Mouse (Mus musculus) spleen, postnatal 0 days (tissue): ENCODE measurements around the gene Bst2. TPM values are rescaled to one million over a fixed set of nuclear protein-coding genes. Genes with fewer than 3 reads are reported as not detected.

Source experiments
- polyA plus RNA-seq: library from polyadenylated mRNA; unstranded; fragments of >200 nt; fragmentation: Nextera tagmentation; extraction: Ambion mirVana; gene quantifications from 2 replicates; pipeline ENCODE4 v1.2.1, GENCODE M21; 2015

The Bst2 gene
- polyA plus RNA-seq, result 74.9 and 101 TPM in 2 replicates

GRCm38 (mm10) chr8:71537028-71537867, at the start of gene Bst2:
Gene Bst2 (minus strand): TSS chr8:71537456.

GRCm38 (mm10) chr8:71568387-71568937, 31.2 kb upstream of the Bst2 start, which contains the start of gene Slc27a1:
Gene Slc27a1 (plus strand): TSS chr8:71568882.

GRCm38 (mm10) chr8:71566501-71566900, 29.2 kb upstream of the Bst2 start, which contains the start of gene Nxnl1:
Gene Nxnl1 (minus strand): TSS chr8:71566601.

GRCm38 (mm10) chr8:71558071-71558957, 21.1 kb upstream of the Bst2 start, which contains the start of gene Tmem221:
Gene Tmem221 (minus strand): TSS chr8:71558871.

GRCm38 (mm10) chr8:71542632-71543343, 5.5 kb upstream of the Bst2 start, which contains the start of gene Mvb12a:
Gene Mvb12a (plus strand): TSS chr8:71542922.

GRCm38 (mm10) chr8:71525226-71526050, 11.8 kb downstream of the Bst2 start, which contains the start of gene Ccdc194:
Gene Ccdc194 (minus strand): TSS chr8:71525711.

GRCm38 (mm10) chr8:71511644-71512043, 25.6 kb downstream of the Bst2 start, which contains the start of gene Plvap:
Gene Plvap (minus strand): TSS chr8:71511752.

GRCm38 (mm10) chr8:71487691-71488445, 49.4 kb downstream of the Bst2 start, which contains the start of gene Gtpbp3:
Gene Gtpbp3 (plus strand): TSS chr8:71488103.

GRCm38 (mm10) chr8:71485142-71486135, 51.8 kb downstream of the Bst2 start, which contains the start of gene Ano8:
Gene Ano8 (minus strand): TSS chr8:71485963.

Other genes starting within 250 kb of the Bst2 start
- gene Use1, start 170.6 kb downstream of the Bst2 start, polyA plus RNA-seq, result 74.6 and 89.0 TPM in 2 replicates
- 7.8 and 8.6 TPM in 2 replicates for gene Ocel1, start 166.2 kb downstream of the Bst2 start, polyA plus RNA-seq
- 9.6 and 13.2 TPM in 2 replicates for gene Nr2f6, start 155.5 kb downstream of the Bst2 start, polyA plus RNA-seq
- gene Ushbp1, start 141.7 kb downstream of the Bst2 start, polyA plus RNA-seq, result 7.3 and 10.4 TPM in 2 replicates
- 58.4 and 62.9 TPM in 2 replicates for gene Babam1, start 140.6 kb downstream of the Bst2 start, polyA plus RNA-seq
- gene Ankle1, start 131.4 kb downstream of the Bst2 start, polyA plus RNA-seq, result 44.9 and 47.2 TPM in 2 replicates
- 12.1 and 15.6 TPM in 2 replicates for gene Abhd8, start 73.8 kb downstream of the Bst2 start, polyA plus RNA-seq
- 132 and 137 TPM in 2 replicates for gene Mrpl34, start 72.5 kb downstream of the Bst2 start, polyA plus RNA-seq
- 57.6 and 58.7 TPM in 2 replicates for gene Dda1, start 68.3 kb downstream of the Bst2 start, polyA plus RNA-seq
- gene Ano8, start 51.5 kb downstream of the Bst2 start, polyA plus RNA-seq, result 0.48 and 0.53 TPM in 2 replicates
- gene Gtpbp3, start 49.4 kb downstream of the Bst2 start, polyA plus RNA-seq, result 8.7 and 9.3 TPM in 2 replicates
- gene Plvap, start 25.7 kb downstream of the Bst2 start, polyA plus RNA-seq, result 80.9 and 96.7 TPM in 2 replicates
- gene Ccdc194, start 11.7 kb downstream of the Bst2 start, polyA plus RNA-seq, result 0.11 and 0.13 TPM in 2 replicates
- 45.0 and 54.4 TPM in 2 replicates for gene Mvb12a, start 5.5 kb upstream of the Bst2 start, polyA plus RNA-seq
- 3.3 and 4.9 TPM in 2 replicates for gene Tmem221, start 21.4 kb upstream of the Bst2 start, polyA plus RNA-seq
- 0.05 and 0.08 TPM in 2 replicates for gene Nxnl1, start 29.1 kb upstream of the Bst2 start, polyA plus RNA-seq
- 7.9 and 14.5 TPM in 2 replicates for gene Slc27a1, start 31.4 kb upstream of the Bst2 start, polyA plus RNA-seq
- 174 and 198 TPM in 2 replicates for gene Pgls, start 54.7 kb upstream of the Bst2 start, polyA plus RNA-seq
- gene Fam129c, start 60.2 kb upstream of the Bst2 start, polyA plus RNA-seq, result 8.2 and 11.6 TPM in 2 replicates
- gene Colgalt1, start 73.5 kb upstream of the Bst2 start, polyA plus RNA-seq, result 34.5 and 44.4 TPM in 2 replicates
- gene Unc13a, start 134.3 kb upstream of the Bst2 start, polyA plus RNA-seq, result 0.24 and 0.53 TPM in 2 replicates
- 7.5 and 9.3 TPM in 2 replicates for gene Jak3, start 138.8 kb upstream of the Bst2 start, polyA plus RNA-seq
- gene Insl3, start 151.8 kb upstream of the Bst2 start, polyA plus RNA-seq, result 5.0 and 6.6 TPM in 2 replicates
- 4.3 and 5.0 TPM in 2 replicates for gene B3gnt3, start 164.3 kb upstream of the Bst2 start, polyA plus RNA-seq
- gene Fcho1, start 188.3 kb upstream of the Bst2 start, polyA plus RNA-seq, result 48.8 and 51.1 TPM in 2 replicates